Mouse (Mus musculus) G1E (cell line): ENCODE data around the gene Ect2.

Experiments used
- CTCF ChIP-seq: IDR thresholded peaks from 2 replicates; pipeline ENCODE4 v1.5.1; 2012; ENCODE audit warnings: low read depth, low read length, inconsistent platforms, mixed read lengths
- GATA1 ChIP-seq: IDR thresholded peaks from 2 replicates; pipeline ENCODE4 v1.6.1; 2012; ENCODE audit warnings: borderline replicate concordance, low read length, inconsistent platforms, mixed read lengths
- GATA2 ChIP-seq: IDR thresholded peaks from 2 replicates; pipeline ENCODE4 v1.6.1; 2012; ENCODE audit warnings: low read depth, low read length, inconsistent platforms, borderline replicate concordance
- POLR2AphosphoS5 ChIP-seq: IDR thresholded peaks from 2 replicates; pipeline ENCODE4 v1.6.1; 2012; ENCODE audit warnings: low read depth, low read length, inconsistent platforms; ENCODE audit not compliant: insufficient replicate concordance
- TAL1 ChIP-seq: conservative IDR thresholded peaks from 2 replicates; pipeline ENCODE4 v1.6.1; 2012; ENCODE audit warnings: low read depth, low read length, inconsistent platforms, mixed read lengths

DNA sequence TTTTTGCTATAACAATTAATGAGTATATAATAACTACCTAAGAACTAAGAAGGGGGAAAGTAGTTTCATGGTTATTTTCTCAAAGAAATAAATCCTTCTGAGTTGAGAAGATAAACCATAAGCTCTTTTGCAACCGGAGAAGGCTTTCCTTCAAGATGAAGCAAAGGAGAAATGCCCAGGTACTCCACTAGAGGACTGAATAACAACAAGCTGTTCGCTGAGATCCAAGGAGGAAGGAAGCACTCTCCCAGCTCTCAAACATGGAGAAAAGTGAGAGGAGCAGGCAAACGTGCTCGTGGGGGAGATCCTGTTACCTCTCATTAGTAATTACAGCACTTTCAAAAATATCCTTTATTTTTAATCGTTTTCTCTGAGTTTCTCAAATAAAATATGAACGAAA is 46.5 kb downstream of the Ect2 start:
- TF ChIP-seq CTCF (no peak), GATA1 (no peak), TAL1 (no peak), GATA2 (no peak), POLR2AphosphoS5 (no peak)
